Mouse (Mus musculus) heart, postnatal 10 days (tissue): ENCODE data around the gene Tmem235. TPM values are rescaled to one million over a fixed set of nuclear protein-coding genes. Genes with fewer than 3 reads are reported as not detected.

Source experiments
- DNase-seq, 2 experiments: peaks; one replicate each; pipeline ENCODE4 v3.0.0; 2021
- intact Hi-C: fragments of 180-260 bp; cut with DNase I; formaldehyde crosslinking; loops from one replicate; pipeline ENCODE4 v1.15.1; 2025
- total RNA-seq, 2 experiments: library from RNA; stranded (reverse); gene quantifications; 2 replicates each; pipeline ENCODE4 v1.2.3; 2021

Gene Tmem235
- total RNA-seq, 2 experiments from 2014 or later: not detected

DNA sequence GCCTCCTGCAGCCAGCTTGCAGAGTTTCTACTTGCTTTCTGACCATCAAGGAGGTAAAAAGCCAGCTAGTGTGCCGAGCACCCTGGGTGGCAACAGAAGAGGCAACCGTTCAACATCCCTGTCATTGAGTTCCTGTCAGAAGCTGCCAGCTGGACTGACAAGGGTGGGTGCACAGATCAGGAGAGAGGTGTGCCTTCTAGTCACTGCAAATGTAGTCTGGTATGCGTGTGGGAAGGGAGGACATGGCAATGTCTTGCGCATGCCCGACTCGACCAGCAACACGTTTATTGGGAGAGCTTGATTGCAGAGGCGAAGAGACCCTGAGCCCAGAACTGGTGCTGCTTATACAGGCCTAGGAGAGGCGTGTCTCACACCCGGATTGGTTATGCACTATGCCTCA is 3.1 kb upstream of the Tmem235 start:
- intact Hi-C loops: no loop called here
- DNase-seq: no peak

DNA sequence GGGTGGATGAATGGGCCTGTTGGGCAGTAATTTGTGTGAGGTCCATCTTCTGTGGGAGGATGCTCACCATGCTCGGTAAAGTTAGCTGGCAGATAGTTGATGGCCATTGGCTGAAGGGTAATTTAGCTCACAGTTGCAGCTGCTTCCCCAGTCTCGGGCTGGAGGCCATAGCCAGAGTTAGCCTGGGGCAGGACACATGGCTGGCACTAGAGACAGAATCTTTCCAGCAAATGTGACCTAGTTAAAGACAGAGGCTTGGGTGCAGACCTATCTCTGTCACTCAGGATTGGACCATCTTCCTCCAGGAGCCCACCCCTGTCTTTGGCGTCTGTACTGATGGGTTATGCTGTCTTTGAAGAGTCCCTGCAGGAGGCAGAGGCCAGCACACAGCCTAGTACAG is 2.2 kb upstream of the Tmem235 start:
- intact Hi-C loops: no loop called here

DNA sequence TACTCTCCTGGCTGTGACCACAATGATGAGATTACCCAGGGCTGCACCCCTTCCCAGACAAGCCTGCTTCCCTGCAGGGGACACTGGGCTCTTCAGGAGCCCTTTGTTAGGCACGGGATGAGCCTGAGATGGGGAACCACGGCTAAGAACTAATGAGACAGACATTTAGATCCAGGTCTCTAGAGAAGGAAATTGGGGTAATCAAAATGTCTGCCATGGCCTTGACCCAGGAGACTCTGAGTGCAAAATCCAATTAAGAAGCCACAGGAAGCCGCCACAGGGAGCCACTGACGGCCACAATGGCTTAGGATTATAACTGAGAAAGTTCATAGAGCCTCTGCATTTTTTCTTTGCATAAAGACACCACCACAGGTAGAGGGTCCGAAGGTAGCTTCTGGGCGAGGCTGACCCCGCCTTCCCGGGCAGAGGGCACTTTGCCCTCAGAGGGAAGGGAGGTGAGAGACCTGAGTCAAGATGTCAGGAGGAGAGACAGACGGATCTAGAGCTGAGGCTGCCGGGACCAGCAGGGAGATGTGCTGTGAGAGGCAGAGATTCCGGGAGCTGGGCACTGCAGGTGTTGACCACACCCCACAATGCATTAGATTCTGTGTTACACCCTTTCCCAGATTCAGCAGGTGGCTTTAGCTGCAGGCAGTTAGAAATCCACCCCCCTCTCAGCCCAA is 2.8 kb downstream of the Tmem235 start:
- DNase-seq: no peak

More for the DNA sequence above, 2.2 kb upstream of the Tmem235 start:
- DNase-seq: no peak

DNA sequence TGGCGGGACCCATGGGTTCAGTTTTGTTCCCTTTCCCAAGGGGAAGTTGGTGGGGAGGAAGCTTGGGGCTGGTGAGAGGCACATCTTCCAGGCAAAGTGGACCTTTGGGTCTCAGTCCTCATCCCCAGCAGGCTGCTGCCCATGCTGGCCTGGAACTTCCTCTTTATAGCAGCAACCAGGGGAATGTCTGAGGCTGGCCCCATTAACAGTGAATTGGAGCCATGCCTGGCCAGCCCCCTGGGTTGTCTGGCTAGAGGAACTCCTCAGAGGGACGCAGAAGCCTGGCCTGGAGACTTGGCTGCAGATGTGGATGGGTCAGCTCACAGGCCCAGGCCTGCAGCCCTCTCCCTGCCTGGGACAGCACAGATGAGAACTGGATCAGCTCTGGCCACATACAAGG is 4.3 kb downstream of the Tmem235 start:
- peak in 1 of 2 experiments; percentile 27 for DNase-seq
- intact Hi-C loops: no loop called here

More for the DNA sequence above, 2.8 kb downstream of the Tmem235 start:
- intact Hi-C loops: no loop called here

DNA sequence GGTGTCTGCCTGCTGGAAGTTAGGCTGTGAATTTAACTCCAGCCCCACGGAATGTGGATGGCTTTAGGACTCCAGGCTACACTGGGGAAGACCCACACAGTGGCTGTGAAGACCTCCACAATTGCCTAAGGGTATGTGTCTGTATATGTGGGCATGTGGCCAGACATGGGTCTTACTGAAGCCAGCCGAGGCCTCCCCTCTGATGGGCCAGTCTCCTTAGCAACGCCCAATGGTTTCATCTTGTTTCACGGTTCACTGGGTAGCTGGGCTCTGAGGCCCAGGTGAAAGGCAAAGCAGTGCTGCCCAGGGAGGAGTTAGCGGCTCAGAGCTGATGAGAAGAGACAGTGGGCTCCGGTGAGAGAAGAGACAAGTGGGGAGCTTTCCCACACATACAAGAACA is 5.4 kb downstream of the Tmem235 start:
- no peak for DNase-seq
- intact Hi-C loops: no loop called here

DNA sequence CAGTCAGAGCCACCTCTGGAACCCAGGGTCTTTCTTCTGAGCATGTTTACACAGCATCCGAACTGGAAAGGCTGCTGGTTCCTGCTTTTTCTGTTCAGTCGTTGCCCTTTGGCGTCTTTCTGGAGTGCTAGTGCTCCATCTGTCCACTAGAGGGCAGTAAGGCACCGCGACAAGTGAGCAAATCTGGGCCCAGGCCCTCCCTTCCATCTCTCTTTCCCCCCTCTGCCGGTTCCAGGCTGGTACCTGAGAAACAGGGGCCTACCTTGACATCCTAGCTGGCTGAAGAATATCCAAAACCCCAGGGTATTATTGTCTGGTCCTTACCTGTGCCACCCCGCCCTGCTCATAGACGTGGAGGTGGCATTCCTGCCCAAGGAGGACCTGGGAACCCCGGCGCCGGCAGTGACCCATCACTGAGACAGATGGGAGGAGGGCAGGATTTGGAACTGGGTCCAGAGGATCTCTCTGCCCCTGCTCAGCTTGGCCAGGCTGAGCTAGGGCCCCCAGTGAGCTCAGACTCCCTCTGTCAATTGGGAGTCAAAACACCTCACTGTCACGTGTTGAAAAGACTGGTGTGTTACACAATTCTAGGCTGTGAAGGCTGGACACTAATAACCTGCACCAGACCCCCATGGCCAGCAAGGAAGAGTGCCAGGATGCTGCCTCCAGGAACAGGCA is 10.3 kb downstream of the Tmem235 start:
- intact Hi-C loops: loop anchor here (1.0 to 5.0 kb wide), 6 partner anchors 42 to 352 kb away; partner anchors contain the start of gene Socs3
- DNase-seq: peak; percentile 82 to 88

DNA sequence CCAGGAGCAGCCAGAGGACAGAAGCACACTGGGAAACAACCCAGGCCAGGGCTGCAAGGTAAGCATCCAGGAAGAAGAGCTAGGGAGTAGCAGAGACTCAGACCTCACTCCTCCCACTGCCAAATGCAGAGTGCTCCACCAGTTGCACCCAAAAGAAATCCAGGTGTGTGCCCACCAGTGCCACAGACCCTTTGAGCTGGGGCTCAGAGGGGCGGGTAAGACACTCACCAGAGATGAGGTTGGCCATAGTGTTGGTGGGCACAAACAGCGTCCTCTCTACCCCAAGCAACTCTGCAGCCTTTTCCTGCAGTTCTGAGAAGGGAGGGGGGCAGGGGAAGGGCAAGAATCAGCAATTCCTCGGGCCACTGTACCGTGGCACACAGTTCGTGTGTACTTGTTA is 10.8 kb downstream of the Tmem235 start:
- intact Hi-C loops: loop anchor here (1.0 to 5.0 kb wide), 6 partner anchors 41 to 351 kb away; partner anchors contain the start of gene Socs3
- no peak for DNase-seq

DNA sequence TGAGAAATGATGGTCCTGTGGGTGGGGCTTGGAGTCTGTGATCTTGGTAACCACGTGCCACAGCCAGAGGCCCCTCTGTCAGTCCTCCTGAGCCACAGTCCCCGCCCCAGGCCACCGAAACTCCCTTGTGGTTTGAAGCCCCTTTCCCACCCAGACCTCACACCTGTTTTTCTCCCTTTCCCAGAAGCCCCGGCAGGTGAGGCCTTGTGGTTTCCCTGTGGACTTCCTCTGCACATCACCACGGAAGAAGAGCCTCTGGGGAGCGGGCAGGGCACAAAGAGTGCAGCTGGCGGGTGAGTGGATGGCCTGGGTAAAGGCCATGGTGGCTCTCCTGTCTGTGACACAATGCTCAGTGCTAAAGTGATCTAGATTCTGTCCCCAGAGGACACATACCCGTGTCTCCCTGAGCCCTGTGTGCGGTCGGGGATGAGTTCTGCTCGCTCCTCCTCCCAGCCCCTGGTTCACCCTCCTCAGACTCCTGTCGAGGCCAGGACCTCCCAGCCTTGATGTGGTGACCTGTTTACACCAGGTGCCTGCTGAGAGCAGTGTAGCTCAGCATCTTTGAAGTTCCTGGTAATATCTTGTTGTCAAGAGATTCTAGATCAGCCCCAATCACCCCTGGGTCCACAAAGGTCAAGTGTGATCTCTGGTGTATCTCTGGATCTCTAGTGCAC is 11.5 kb downstream of the Tmem235 start:
- no peak for DNase-seq
- intact Hi-C loops: loop anchor here (1.0 to 5.0 kb wide), 6 partner anchors 41 to 351 kb away; partner anchors contain the start of gene Socs3

DNA sequence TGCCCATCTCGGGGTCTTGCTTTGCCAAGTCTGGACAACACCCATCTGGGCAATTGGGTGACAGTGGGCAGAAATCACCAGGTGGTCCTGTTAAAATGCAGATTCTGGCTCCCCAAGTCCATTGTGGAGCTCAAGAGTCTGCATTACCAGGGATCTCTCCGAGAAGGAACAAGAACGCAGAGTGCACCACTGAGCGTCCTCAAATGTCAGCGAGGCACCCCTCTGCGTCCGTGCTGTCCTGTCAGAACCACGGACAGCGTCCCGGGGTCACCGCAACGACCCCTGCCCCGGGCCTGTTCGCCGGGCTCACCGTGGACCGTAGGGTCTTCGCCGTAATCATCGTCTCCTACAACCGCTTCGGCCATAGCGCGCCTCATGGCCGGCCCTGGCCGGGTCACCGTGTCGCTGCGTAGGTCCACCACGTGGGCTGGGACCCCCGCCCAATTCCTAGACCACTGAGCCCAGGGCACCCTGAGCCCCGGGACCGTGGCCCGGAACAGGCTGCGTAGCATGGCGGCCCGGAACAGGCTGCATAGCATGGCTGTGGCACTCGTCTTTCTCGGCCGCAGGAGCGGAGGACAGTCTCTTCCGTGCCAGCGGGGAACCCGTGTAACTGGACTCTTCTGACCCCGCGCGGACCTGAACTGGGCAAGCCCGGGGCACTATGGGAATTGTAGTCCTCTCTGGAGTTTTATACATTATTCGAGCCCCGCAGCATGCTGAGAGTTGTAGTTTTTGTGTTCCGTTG is 12.5 kb downstream of the Tmem235 start, which contains the start of gene Tha1:
Gene Tha1, minus strand, starts transcription at position 621 of the 748 bp plus-strand sequence.
- intact Hi-C loops: loop anchor here (5.0 kb wide), 1 partner anchor 214 kb away; no protein-coding TSS in a partner anchor

DNA sequence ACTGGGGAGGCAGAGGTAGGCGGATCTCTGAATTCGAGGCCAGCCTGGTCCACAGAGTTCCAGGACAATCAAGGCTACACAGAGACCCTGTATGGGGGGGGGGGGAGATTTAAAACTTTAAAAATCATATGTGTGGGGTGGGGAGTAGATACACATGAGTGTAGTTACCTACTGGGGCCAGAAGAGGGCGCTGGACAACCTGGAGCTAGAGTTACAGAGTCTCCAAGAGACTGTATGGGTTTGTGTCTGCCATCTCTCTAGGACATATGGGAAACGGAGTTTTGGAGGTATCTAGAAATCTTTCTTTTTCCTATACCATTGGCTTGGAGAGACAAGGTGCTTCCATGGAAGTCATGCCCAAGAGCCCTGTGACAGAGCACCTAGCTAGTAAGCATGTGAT is 13.9 kb downstream of the Tmem235 start:
- peak in 1 of 2 experiments; percentile 35 for DNase-seq
- intact Hi-C loops: loop anchor here (5.0 kb wide), 1 partner anchor 213 kb away; no protein-coding TSS in a partner anchor

More for the DNA sequence above, 12.5 kb downstream of the Tmem235 start, which contains the start of gene Tha1:
- DNase-seq: peak; percentile 88 to 90

DNA sequence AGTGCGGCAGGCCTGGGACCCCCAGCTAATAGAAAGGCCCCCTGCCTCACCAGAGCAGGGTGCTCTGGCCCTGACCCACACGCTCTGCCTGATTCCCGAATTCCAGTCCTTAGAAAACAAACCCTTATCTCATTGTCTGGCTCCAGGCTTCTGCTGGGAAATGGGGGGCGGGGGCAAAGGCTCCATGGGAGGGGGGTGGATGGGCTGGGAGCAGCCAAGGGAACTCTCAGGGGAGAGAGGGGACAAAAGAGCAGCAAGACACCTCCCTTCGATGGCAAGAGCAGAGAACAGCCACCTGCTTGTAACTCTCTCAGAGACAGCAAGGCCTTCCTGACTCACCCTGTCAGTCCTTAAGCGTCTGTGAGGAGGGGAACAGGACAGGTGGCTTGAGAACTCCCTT is 15.1 kb downstream of the Tmem235 start:
- DNase-seq: peak in 1 of 2 experiments; percentile 40
- intact Hi-C loops: no loop called here

DNA sequence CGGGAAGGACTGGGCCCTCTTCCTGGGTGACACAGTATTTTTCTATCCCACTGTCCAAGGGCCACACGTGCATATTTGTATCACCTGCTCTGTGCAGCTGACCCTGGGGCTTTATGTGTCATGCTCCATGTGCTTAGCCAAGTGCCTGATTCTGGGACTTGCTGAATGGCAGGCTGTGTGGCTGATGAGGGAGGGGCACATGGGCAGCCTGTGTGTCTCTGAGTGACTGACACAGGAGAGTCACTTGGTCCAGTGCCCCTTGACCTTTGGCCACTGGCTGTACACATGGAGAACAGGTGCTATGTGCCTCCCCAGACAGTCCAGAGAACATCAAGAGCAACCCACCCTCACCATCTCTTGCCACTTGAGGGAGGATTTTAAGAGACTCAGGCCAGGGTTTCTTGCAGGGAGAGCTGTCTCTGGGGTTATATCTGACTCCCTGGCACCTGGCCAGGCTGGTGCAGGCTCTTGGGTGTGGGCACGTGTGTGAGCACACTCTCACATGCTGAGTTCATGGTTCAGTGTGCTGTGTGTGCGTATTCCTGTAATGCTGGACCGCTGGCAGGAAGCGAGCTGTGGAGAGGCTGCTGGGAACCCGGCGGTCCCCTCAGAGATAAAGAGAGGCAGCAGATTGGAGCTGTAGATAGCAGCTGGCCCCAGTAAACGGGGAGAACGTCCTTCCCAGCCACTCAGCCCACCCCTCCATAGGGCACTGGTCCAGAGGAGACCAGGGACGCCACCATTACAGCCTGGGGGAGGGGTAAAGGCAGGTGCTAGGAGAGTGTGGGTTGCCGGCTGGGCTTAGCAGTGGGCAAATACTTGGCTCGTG is 17.6 kb downstream of the Tmem235 start:
- intact Hi-C loops: no loop called here
- DNase-seq: peak; percentile 50 to 64

DNA sequence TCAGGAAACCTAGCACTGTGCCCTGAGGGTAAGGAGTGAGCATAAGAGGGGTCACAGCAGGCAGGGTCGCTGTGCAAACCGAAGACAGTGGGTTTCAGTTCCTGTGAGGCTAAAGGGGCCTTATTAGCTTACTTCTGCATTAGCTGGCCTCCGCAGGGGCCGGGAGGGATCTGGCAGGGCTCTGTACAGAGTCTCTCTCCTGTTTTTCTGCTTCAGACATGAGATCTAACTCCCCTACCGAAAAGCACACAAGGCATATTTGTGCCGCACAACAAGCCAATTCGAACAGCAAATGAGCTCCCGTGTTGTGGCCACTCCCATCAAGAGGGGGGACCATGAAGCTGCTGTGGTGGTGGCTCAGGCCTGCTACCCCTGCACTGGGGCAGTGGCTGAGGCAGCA is 18.3 kb downstream of the Tmem235 start:
- DNase-seq: no peak
- intact Hi-C loops: no loop called here

DNA sequence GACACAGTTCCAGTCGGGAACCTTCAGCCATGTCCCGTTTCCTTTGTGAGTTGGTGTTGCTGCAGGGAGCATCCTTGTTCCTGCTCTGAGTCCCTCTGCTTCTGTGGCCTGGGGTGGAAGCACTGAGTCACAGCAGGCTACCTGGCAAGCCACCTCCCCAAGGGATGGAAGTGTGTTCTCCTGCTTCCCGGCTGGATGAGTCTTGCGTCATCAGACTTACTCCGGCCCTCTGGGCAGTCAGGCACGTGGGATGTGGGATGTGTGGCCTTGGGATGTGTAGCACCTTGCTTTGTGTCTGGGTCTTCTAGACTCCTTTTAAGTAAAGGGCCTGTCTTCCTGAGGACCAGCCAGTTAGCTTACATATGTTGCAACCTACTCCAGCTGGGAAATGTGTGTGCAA is 19.1 kb downstream of the Tmem235 start:
- intact Hi-C loops: no loop called here
- DNase-seq: no peak

DNA sequence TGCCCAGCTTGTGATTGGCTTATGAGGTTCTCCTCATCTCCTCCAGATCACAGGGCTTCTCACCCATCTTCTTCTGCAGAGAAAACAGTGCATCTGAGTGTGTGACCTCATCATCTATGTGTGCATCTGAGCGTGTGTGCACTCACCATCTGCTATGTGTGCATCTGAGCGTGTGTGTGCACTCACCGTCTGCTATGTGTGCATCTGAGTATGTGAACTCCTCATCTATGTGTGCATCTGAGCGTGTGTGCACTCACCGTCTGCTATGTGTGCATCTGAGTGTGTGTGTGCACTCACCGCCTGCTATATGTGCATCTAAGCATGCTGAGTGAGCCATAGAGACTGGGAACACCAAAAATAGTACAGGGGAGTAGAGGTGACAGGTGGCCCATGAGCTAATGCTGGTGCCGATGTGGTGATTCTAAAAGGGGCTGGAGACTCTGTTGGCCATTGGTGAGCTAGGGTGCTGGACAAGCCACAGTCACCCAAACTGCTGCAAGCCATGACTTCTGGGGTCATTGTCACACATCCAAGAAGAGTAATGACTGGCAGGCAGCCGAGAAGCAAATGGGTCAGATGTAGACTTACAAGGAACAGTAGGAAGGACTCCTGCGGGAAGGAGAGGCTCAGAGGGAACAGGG is 19.9 kb downstream of the Tmem235 start:
- DNase-seq: no peak
- intact Hi-C loops: no loop called here

DNA sequence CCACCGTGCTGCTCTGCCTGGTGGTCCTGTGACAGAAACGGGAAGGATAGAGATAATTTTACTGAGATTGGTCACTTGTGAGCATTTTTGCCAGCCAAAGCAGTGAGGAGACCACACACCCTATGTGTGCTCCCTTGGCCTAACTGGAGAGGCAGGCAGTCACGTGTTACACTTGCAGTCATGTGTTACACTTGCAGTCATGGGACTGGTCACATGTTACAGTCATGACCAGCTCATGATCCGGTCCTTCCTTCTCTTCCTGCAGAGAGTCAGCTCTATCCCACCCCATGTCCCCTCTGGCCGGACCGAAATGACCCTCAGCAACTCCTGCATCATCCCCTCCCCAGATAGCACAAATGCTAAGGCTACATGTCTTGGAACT is 20.4 kb downstream of the Tmem235 start:
- DNase-seq: no peak
- intact Hi-C loops: no loop called here

DNA sequence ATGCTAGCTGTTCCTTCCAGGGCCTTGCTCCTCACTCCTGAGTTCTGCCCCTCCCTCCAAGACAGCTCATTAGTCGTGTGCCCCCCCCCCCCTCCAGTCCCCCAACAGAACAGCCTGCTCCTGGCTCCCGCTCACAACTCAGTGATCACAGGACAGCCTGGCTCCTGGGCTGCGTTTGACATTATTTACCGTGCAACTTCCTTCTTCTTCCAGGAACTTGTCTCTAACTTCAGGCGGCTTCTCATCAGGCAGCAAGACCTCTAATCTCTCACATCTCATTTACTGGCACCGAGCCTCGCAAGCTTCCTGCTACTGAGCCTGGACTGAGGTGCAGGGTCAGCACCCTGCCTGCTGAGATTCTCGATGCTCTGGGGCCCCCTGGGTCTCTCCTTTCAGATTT is 21.2 kb downstream of the Tmem235 start:
- DNase-seq: no peak
- intact Hi-C loops: no loop called here

DNA sequence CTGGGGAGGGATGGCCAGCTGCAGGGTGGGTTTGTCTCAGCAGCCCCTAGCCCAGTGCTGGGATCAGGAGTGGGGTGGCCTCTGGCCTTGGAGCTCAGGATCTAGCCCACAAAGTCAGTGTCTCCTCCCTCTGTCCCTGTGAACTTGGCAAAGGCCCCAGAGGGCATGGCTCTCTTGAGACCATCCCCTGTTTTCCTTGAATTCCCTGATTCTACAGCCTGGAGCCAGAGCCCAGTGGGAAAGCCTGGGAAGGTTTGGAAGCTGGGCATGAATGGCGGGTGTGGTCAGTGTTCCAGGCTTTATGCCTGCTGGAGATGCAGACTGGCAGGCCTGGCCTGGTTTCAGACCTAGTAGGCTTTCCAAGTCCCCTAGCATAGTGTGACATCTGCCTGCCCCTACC is 21.7 kb downstream of the Tmem235 start:
- intact Hi-C loops: no loop called here
- no peak for DNase-seq

DNA sequence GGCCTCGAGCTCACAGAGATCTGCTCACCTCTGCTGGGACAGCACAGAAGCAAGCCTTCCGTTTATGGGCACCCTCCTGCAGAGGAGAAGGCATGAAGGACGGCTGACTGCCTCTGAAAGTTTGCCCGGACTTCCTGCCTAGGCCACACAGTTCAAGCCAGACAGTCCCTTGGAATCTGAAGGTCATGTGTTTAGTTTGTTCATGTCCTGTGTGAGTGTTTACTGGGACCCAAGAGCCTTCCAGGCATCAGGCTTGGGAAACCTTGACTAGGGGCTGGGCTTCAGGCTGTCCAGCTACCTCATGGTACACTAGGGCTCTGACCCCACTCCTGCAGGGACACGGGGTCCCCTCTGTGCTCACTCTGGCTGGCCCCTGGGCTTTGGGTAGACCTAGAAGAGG is 25.4 kb downstream of the Tmem235 start:
- DNase-seq: no peak
- intact Hi-C loops: no loop called here
